Mouse (Mus musculus): ENCODE data around the gene Exoc3l. TPM values are rescaled to one million over a fixed set of nuclear protein-coding genes. Genes with fewer than 3 reads are reported as not detected.
A peak's percentile ranks its signal among the peaks of the same experiment; 100 is the strongest.
"Not testable (repeated sequence)": the region's sequence is repeated elsewhere in the genome, so short reads cannot be mapped to it uniquely, and the experiment has no call there.

The Exoc3l gene
- polyA plus RNA-seq, 1 experiment from 2014 or later: 11.7 TPM

DNA sequence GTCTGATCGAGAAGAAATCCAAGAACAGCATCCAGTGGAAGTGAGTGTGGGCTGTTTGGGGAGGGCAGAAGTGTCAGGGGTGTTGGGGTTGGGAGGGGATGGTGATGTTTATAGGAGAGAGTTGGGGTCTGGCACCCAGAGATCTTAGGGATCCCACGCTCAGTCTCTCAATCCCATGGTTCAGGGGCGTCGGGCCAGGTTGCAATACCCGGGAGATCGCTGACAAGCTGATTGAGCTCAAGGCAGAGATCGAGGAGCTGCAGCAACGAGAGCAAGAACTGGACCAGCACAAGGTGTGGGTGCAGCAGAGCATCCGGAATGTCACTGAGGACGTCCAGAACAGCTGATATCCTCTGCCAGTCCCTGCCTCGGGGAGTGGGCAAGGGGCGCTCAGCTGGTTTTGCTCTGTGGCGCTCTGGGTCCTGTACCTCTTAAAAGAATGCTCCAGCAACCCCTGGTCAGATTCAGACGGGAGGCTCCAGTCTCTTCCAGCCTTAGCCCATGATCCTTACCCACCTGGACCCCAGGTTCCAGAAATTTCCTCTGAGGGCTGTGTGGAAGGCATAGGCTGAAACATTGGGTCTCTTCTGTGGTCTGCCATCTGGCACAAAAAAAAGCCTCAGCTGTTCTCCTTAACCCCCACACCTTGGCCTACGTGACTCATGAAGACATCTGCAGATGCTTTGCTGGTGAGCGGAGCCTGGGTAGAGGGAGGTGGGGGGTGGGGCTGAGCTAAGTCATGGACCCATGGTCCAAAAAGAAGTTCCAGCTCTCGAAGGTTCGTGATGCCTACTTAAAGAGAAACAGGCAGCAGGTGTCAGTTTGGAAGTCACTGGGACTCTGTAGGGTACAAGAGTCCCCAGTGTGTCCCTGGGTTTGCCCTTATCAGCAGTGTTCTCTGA is 2.7 kb upstream of the Exoc3l start:
- peaks cover 4% of the 10 kb centered on the region; the same call in 1 of the 2 replicates for H3K27me3 ChIP-seq
- peaks cover 45% of the 10 kb centered on the region for H3K36me3 ChIP-seq
- peak overlapping the region; percentile 88 for H3K4me3 ChIP-seq (replicated peaks)
- peak overlapping the region; percentile 90 for H3K9ac ChIP-seq (replicated peaks)
- WGBS: 63% methylated on average over 18 of the region's 18 CpGs
- peaks cover 23% of the 10 kb centered on the region for H3K4me1 ChIP-seq (replicated peaks)
- no peak overlapping the region for H3K27ac ChIP-seq
- no peaks in the 10 kb centered on the region for H3K9me3 ChIP-seq
- peak overlapping the region; percentile 99 for H3K4me2 ChIP-seq (replicated peaks)
- no peak for ATAC-seq

GRCm38 (mm10) chr8:105297511-105298192 is 1.8 kb upstream of the Exoc3l start, which contains the start of gene E2f4:
Gene E2f4 (plus strand): TSS chr8:105297663.
- WGBS: under 1% methylated on average over 58 of the region's 58 CpGs
- Histone ChIP-seq H3K27me3 (peaks cover 11% of the 10 kb centered on the region; the same call in 1 of the 2 replicates), H3K4me3 (replicated peaks) (peak within 1 kb of the TSS; percentile 88), H3K4me1 (replicated peaks) (peaks cover 23% of the 10 kb centered on the region), H3K9ac (replicated peaks) (peak within 1 kb of the TSS; percentile 90), H3K36me3 (peaks cover 36% of the 10 kb centered on the region), H3K4me2 (replicated peaks) (peak within 1 kb of the TSS; percentile 99), H3K27ac (peak within 1 kb of the TSS; percentile 15; the same call in 1 of the 2 replicates), H3K9me3 (no peaks in the 10 kb centered on the region)
- peak; percentile 92 for ATAC-seq

DNA sequence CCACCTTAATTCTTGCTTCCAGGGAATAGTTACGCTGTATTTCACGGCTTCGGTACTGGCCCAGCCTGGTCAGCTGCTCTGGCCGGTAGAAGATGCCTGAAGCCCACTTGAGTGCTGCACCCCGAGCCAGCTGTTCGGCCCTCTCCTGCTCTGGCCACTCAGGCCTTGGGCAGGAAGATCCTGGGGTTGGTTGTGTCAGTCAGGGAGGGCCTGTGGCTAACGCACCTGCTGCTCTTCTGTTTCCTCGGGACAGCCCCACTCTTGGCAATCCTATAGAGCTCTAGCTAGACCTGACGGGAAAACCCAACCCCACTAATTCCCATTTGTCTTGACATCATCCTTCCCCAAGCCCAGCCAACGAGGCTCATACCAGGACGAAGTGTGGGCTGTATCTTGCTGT is 645 bp downstream of the Exoc3l start:
- Histone ChIP-seq H3K27ac (no peak overlapping the region), H3K4me3 (replicated peaks) (peak overlapping the region; percentile 6; the same call in 1 of the 2 replicates), H3K9me3 (no peaks in the 10 kb centered on the region), H3K4me2 (replicated peaks) (0 out of 2 replicates have a peak overlapping the region, but pooled peaks have one; percentile 5), H3K27me3 (peaks cover 17% of the 10 kb centered on the region), H3K9ac (replicated peaks) (no peak overlapping the region; the same call in 1 of the 2 replicates), H3K4me1 (replicated peaks) (peaks cover 31% of the 10 kb centered on the region), H3K36me3 (peaks cover 13% of the 10 kb centered on the region)
- WGBS: 71% methylated on average over 11 of the region's 11 CpGs
- no peak for ATAC-seq

- Histone ChIP-seq H3K4me3 (replicated peaks) (no peak overlapping the region), H3K27me3 (peaks cover 20% of the 10 kb centered on the region), H3K27ac (no peak overlapping the region), H3K9ac (replicated peaks) (0 out of 2 replicates have a peak overlapping the region, but pooled peaks have one; percentile 19), H3K4me1 (replicated peaks) (peaks cover 36% of the 10 kb centered on the region), H3K4me2 (replicated peaks) (0 out of 2 replicates have a peak overlapping the region, but pooled peaks have one; percentile 5), H3K9me3 (no peaks in the 10 kb centered on the region), H3K36me3 (peaks cover 8% of the 10 kb centered on the region)
- ATAC-seq: no peak
- WGBS: 57% methylated on average over 9 of the region's 9 CpGs
Observed at GRCm38 (mm10) chr8:105294776-105295175, 1.1 kb downstream of the Exoc3l start.

GRCm38 (mm10) chr8:105293405-105293804 is 2.5 kb downstream of the Exoc3l start:
- Histone ChIP-seq H3K27me3 (peaks cover 20% of the 10 kb centered on the region), H3K9ac (replicated peaks) (peak overlapping the region; percentile 32; the same call in 1 of the 2 replicates), H3K9me3 (no peaks in the 10 kb centered on the region), H3K4me2 (replicated peaks) (no peak overlapping the region), H3K36me3 (no peaks in the 10 kb centered on the region; the same call in 1 of the 2 replicates), H3K4me1 (replicated peaks) (peaks cover 31% of the 10 kb centered on the region), H3K27ac (no peak overlapping the region), H3K4me3 (replicated peaks) (no peak overlapping the region)
- WGBS: 74% methylated on average over 19 of the region's 19 CpGs
- ATAC-seq: no peak

GRCm38 (mm10) chr8:105292471-105292870 is 3.4 kb downstream of the Exoc3l start:
- WGBS: 93% methylated on average over 7 of the region's 7 CpGs
- peaks cover 35% of the 10 kb centered on the region for H3K4me1 ChIP-seq (replicated peaks)
- H3K27ac ChIP-seq: no peak overlapping the region
- H3K4me2 ChIP-seq (replicated peaks): no peak overlapping the region
- no peaks in the 10 kb centered on the region for H3K36me3 ChIP-seq
- no peak for ATAC-seq
- no peaks in the 10 kb centered on the region for H3K9me3 ChIP-seq
- no peak overlapping the region for H3K9ac ChIP-seq (replicated peaks)
- H3K27me3 ChIP-seq: peaks cover 20% of the 10 kb centered on the region
- H3K4me3 ChIP-seq (replicated peaks): no peak overlapping the region

DNA sequence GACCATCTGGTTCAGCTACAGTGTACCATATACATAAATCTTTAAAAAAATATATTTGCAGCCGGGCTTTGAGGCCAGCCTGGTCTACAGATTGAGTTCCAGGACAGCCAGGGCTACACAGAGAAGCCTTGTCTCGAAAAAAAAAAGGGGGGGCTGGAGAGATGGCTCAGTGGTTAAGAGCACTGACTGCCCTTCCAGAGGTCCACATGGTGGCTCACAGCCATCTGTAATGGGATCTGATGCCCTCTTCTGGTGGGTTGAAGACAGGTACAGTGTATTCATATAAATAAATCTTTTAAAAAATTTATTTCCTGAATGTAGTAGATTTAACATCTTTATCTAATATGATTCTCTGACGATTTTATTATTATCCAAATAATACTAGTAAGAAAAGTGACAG is 4.1 kb downstream of the Exoc3l start:
- not testable (repeated sequence) for H3K9ac ChIP-seq (replicated peaks); H3K4me3 ChIP-seq (replicated peaks); H3K9me3 ChIP-seq; H3K27ac ChIP-seq; ATAC-seq; H3K36me3 ChIP-seq; H3K4me2 ChIP-seq (replicated peaks)
- 75% methylated on average over 3 of the region's 3 CpGs for WGBS
- peaks cover 38% of the 10 kb centered on the region for H3K4me1 ChIP-seq (replicated peaks)
- peaks cover 20% of the 10 kb centered on the region for H3K27me3 ChIP-seq

GRCm38 (mm10) chr8:105291364-105291763 is 4.5 kb downstream of the Exoc3l start:
- peaks cover 20% of the 10 kb centered on the region for H3K27me3 ChIP-seq
- H3K9me3 ChIP-seq; H3K36me3 ChIP-seq; H3K4me2 ChIP-seq (replicated peaks); ATAC-seq; H3K9ac ChIP-seq (replicated peaks); H3K27ac ChIP-seq; H3K4me3 ChIP-seq (replicated peaks): not testable (repeated sequence)
- peaks cover 40% of the 10 kb centered on the region for H3K4me1 ChIP-seq (replicated peaks)
- WGBS: 86% methylated on average over 8 of the region's 8 CpGs

DNA sequence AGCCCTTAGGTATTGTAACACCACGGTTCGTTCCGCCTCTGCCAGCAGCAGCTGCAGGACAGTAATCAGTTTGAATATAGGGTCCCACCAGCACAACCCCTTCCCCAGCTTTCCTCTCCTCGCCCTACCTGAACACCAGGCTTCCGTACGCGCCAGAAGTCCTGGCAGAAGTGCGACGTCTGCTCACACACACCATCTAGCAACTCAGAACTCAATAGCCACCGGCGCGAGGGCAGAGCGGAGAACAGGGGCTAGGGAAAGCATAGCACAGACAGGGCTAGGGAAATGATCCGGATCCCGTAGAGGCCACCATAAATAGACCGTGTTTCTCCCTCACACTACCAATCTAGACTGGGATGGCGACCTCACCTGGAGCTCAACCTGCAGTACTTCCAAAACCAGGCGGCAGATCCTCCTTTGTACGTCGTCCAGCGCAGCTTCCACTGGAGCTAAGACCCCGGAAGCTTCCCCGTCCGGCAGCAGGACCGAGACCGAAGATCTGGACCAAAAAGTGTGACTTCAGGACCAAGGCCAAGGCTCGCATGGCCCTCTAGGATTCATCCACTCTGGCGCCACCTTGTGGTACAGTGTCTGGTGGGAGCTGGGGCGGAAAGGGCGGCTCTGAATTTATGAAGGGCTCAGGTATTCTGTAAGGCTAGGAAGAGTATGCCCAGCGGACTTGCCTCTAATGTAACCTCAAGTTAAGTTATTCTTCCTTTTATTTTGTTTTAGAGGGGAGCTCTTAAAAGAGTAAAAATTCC is 5.2 kb downstream of the Exoc3l start:
- no peaks in the 10 kb centered on the region for H3K9me3 ChIP-seq
- H3K4me3 ChIP-seq (replicated peaks): peak overlapping the region; percentile 56
- H3K27me3 ChIP-seq: peaks cover 20% of the 10 kb centered on the region
- H3K36me3 ChIP-seq: peaks cover 7% of the 10 kb centered on the region; the same call in 1 of the 2 replicates
- peaks cover 46% of the 10 kb centered on the region for H3K4me1 ChIP-seq (replicated peaks)
- no peak for ATAC-seq
- peak overlapping the region; percentile 70; the same call in 1 of the 2 replicates for H3K9ac ChIP-seq (replicated peaks)
- peak overlapping the region; percentile 81 for H3K4me2 ChIP-seq (replicated peaks)
- WGBS: 6% methylated on average over 31 of the region's 31 CpGs
- no peak overlapping the region for H3K27ac ChIP-seq

DNA sequence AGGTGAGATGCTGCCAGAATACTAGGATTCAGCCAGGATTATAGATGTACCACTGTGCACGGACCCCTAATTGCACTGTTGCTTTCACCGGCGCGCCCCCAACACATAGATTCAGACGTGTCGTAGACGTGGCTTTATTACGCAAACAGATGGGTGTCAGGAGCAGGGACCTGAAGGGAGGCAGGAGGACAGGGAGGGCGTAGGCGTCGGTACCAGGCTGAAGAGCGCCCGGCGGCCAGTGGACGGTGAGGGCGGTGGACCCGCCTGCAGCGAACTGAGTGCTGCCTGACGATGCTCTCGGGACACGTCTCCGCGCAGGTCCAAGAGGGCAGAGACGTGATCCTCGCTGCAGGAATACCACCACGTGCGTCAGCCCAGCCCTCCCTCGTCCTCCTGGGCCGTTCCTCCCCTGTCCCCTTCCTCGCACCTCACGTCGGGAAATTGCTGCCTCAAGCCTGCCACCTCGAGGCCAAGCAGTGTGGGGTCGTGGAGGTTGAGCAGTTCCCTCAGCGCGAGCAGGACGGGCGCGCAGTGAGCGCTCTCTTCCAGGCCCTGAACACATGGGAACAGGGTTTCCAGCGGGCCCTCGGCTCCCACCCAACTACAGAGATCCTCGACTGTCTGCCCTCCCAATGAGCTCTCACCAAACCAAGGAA is 6.0 kb downstream of the Exoc3l start, which contains the start of gene 4931428F04Rik:
4931428F04Rik (minus strand) TSS at position 60 of the 656 bp plus-strand sequence.
- H3K9ac ChIP-seq (replicated peaks): peak within 1 kb of the TSS; percentile 70
- peak; percentile 49 for ATAC-seq
- peak within 1 kb of the TSS; percentile 93 for H3K27ac ChIP-seq
- H3K9me3 ChIP-seq: no peaks in the 10 kb centered on the region
- WGBS: 1% methylated on average over 43 of the region's 43 CpGs
- peaks cover 15% of the 10 kb centered on the region for H3K36me3 ChIP-seq
- H3K27me3 ChIP-seq: peaks cover 20% of the 10 kb centered on the region
- H3K4me3 ChIP-seq (replicated peaks): peak within 1 kb of the TSS; percentile 56
- H3K4me2 ChIP-seq (replicated peaks): peak within 1 kb of the TSS; percentile 81
- peaks cover 54% of the 10 kb centered on the region for H3K4me1 ChIP-seq (replicated peaks)
